14 mouse cellular contexts compared by ENCODE assay signal in genomic region chr12:71169911-71170310, GRCm38 (mm10). TPM values are rescaled to one million over a fixed set of nuclear protein-coding genes. Genes with fewer than 3 reads are reported as not detected.
"Had no signal": no experiment of that assay in that cellular context is flagged by ENCODE, and none has a peak within 500 bp of the region (broad histone marks: within the 10 kb centered on the region; RNA-seq: fewer than 3 reads in every experiment).

No protein-coding gene starts in this region.

- DNase-seq: lung, embryonic 14.5 days; lung, postnatal 10 days; lung, postnatal 4 days; midbrain, embryonic 14.5 days; retina, postnatal 1 day; right cerebral cortex, adult 18-20 months; right cerebral cortex, postnatal 25 days; right cerebral cortex, postnatal 4 days; spleen, adult 18-20 months; thymus, adult 18-20 months; thymus, postnatal 14 days; thymus, postnatal 36 days had no signal

RNA-seq across cellular contexts. Expression of gene Tomm20l, which starts 58.7 kb away (rescaled TPM):
- total RNA-seq: megakaryocyte, adult 5-6 weeks; megakaryocyte-erythroid progenitor cell, adult 5-6 weeks had no signal
